Mouse (Mus musculus) forebrain, embryonic 14.5 days (tissue): ENCODE data around the gene Ctla2a. TPM values are rescaled to one million over a fixed set of nuclear protein-coding genes. Genes with fewer than 3 reads are reported as not detected.
"Not testable (repeated sequence)": the region's sequence is repeated elsewhere in the genome, so short reads cannot be mapped to it uniquely, and the experiment has no call there.

Experiments used
- ATAC-seq: fragments of 200-750 bp; cut with Nextera tagmentation; 2 replicates; pipeline ENCODE4 v1.8.0; 2017; ENCODE audit warnings: mild to moderate bottlenecking, moderate library complexity
- DNase-seq: peaks from one replicate; pipeline ENCODE4 v3.0.0-alpha.2; 2015; ENCODE audit warnings: low spot score
- H3K27ac ChIP-seq: fragments of 300-500 bp; sonication (generic); 2 replicates; pipeline ENCODE4 v1.5.1; 2014; ENCODE audit warnings: low read depth, mild to moderate bottlenecking, control low read depth, low read length, moderate library complexity
- H3K27me3 ChIP-seq: fragments of 300-500 bp; sonication (generic); replicated peaks from 2 replicates; pipeline ENCODE4 v1.6.1; 2014; ENCODE audit warnings: low read length, control low read depth, mixed read lengths; ENCODE audit not compliant: control insufficient read depth, insufficient read depth
- H3K36me3 ChIP-seq: fragments of 300-500 bp; sonication (generic); 2 replicates; pipeline ENCODE4 v1.6.1; 2014; ENCODE audit warnings: low read length, control low read depth; ENCODE audit not compliant: control insufficient read depth, insufficient read depth
- H3K4me1 ChIP-seq: fragments of 300-500 bp; sonication (generic); 2 replicates; pipeline ENCODE4 v1.6.1; 2014; ENCODE audit warnings: antibody characterized with exemption, low read length, control low read depth; ENCODE audit not compliant: control insufficient read depth, insufficient read depth
- H3K4me2 ChIP-seq: fragments of 300-500 bp; sonication (generic); 2 replicates; pipeline ENCODE4 v1.6.1; 2014; ENCODE audit warnings: mild to moderate bottlenecking, control low read depth, low read length
- H3K4me3 ChIP-seq: fragments of 300-500 bp; sonication (generic); 2 replicates; pipeline ENCODE4 v1.5.1; 2014; ENCODE audit warnings: low read depth, low read length, control low read depth
- H3K9ac ChIP-seq: fragments of 300-500 bp; sonication (generic); 2 replicates; pipeline ENCODE4 v1.6.1; 2014; ENCODE audit warnings: mild to moderate bottlenecking, low read length, control low read depth, moderate library complexity
- H3K9me3 ChIP-seq: fragments of 300-500 bp; sonication (generic); replicated peaks from 2 replicates; pipeline ENCODE4 v1.6.1; 2016; ENCODE audit warnings: low read length, control low read depth, mixed read lengths; ENCODE audit not compliant: control insufficient read depth
- WGBS: fragments of 180-500 bp; shearing (Covaris S2); extraction: QIAGEN DNeasy Blood & Tissue Kit; methylation state at CpG from one replicate; pipeline ENCODE4 v1.1.7; 2014; 5-methylcytosine and 5-hydroxymethylcytosine counted together
- polyA plus RNA-seq: library from polyadenylated mRNA; unstranded; fragments of >200 nt; fragmentation: Nextera tagmentation; extraction: Ambion mirVana; gene quantifications from 2 replicates; pipeline ENCODE4 v1.2.1, GENCODE M21; 2014

Ctla2a gene
- polyA plus RNA-seq, result 13.2 and 15.0 TPM in 2 replicates

GRCm38 (mm10) chr13:60936500-60936901 is at the start of gene Ctla2a, which contains the start of gene Gm49391:
Gene Ctla2a, minus strand, starts transcription at chr13:60936625.
Gene Gm49391, minus strand, starts transcription at chr13:60936571.
- DNase-seq, result no peak
- H3K4me3 ChIP-seq, result no peak within 1 kb of the TSS
- H3K9me3 ChIP-seq, result no peaks in the 10 kb centered on the region; the same call in 1 of the 2 replicates
- no peaks in the 10 kb centered on the region for H3K4me1 ChIP-seq
- no peak within 1 kb of the TSS for H3K27ac ChIP-seq
- H3K4me2 ChIP-seq, result no peak within 1 kb of the TSS
- no peaks in the 10 kb centered on the region for H3K36me3 ChIP-seq
- H3K27me3 ChIP-seq, result no peaks in the 10 kb centered on the region
- ATAC-seq, result no peak
- H3K9ac ChIP-seq, result no peak within 1 kb of the TSS
- WGBS, result 71% methylated on average over 5 of the region's 5 CpGs

- H3K4me1 ChIP-seq, H3K27me3 ChIP-seq, ATAC-seq, H3K9me3 ChIP-seq, H3K27ac ChIP-seq, H3K4me3 ChIP-seq, H3K4me2 ChIP-seq, H3K36me3 ChIP-seq, H3K9ac ChIP-seq, DNase-seq: not testable (repeated sequence)
- WGBS, result 72% methylated on average over 4 of the region's 4 CpGs
These were observed 35.9 kb upstream of the Ctla2a start for GRCm38 (mm10) chr13:60972319-60972718.

DNA sequence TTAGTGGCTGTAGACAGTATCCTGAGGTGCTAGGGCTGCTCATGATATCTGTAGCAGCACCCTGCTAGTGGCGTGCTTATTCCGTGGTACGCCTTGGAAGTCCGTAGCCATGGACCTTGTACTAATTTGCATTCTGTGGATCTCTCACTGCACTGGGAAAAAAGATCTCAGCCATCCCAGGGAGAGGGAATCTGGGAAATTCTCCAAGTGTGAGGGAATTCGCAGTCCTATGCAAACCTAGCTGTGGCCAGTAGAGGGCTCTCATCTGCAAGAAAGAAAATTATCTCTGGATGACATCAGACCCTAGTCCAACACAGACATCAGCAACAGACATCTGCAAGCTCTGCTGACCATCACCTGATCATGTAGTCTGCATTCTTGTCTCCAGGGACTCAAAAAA is 27.6 kb upstream of the Ctla2a start:
- not testable (repeated sequence) for H3K4me1 ChIP-seq, H3K4me2 ChIP-seq, H3K27ac ChIP-seq, H3K9me3 ChIP-seq, H3K4me3 ChIP-seq, H3K27me3 ChIP-seq, DNase-seq, ATAC-seq, H3K9ac ChIP-seq, H3K36me3 ChIP-seq
- 45% methylated on average over 4 of the region's 5 CpGs for WGBS

- Histone ChIP-seq H3K4me2 (no peak overlapping the region), H3K36me3 (no peaks in the 10 kb centered on the region), H3K9me3 (peaks cover 6% of the 10 kb centered on the region), H3K9ac (no peak overlapping the region), H3K27ac (no peak overlapping the region), H3K4me3 (no peak overlapping the region), H3K27me3 (no peaks in the 10 kb centered on the region), H3K4me1 (no peaks in the 10 kb centered on the region)
- DNase-seq (no peak), ATAC-seq (no peak)
- WGBS, result 72% methylated on average over 5 of the region's 5 CpGs
These were observed 25.3 kb upstream of the Ctla2a start for GRCm38 (mm10) chr13:60961706-60962105.

DNA sequence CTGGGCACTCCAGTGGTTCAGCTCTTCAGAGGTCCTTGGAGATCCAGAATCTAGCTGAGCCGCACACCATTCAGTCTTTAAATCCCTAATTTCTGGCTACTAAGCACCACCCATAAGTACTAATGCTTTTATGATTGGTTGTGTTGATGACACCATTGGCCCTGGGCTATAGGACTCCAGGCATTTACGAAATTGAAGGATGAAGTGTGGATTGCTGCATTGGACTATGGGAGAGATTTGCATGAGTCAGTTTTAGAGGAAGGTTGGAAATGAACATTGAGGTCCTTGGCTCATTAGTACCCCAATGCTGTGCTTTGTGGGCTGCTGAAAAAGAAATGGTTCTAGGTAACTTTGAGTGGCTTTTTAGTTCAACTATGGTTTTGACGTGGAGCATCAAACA is 5.5 kb upstream of the Ctla2a start, which contains the start of gene Tpbpa:
Gene Tpbpa, minus strand, starts transcription at position 101 of the 400 bp plus-strand sequence.
- not testable (repeated sequence) for H3K36me3 ChIP-seq, H3K27me3 ChIP-seq, DNase-seq, H3K27ac ChIP-seq, H3K9ac ChIP-seq, H3K4me2 ChIP-seq, H3K4me3 ChIP-seq, H3K9me3 ChIP-seq, ATAC-seq, H3K4me1 ChIP-seq
- WGBS, result 72% methylated on average over 3 of the region's 3 CpGs

GRCm38 (mm10) chr13:60935490-60935889 is 935 bp downstream of the Ctla2a start, which contains the start of gene Gm49393:
Gene Gm49393, minus strand, starts transcription at chr13:60935590.
- DNase-seq, H3K36me3 ChIP-seq, H3K27me3 ChIP-seq, H3K9me3 ChIP-seq, H3K4me3 ChIP-seq, H3K4me1 ChIP-seq, ATAC-seq, H3K27ac ChIP-seq, H3K9ac ChIP-seq, H3K4me2 ChIP-seq: not testable (repeated sequence)
- 58% methylated on average over 2 of the region's 2 CpGs for WGBS

DNA sequence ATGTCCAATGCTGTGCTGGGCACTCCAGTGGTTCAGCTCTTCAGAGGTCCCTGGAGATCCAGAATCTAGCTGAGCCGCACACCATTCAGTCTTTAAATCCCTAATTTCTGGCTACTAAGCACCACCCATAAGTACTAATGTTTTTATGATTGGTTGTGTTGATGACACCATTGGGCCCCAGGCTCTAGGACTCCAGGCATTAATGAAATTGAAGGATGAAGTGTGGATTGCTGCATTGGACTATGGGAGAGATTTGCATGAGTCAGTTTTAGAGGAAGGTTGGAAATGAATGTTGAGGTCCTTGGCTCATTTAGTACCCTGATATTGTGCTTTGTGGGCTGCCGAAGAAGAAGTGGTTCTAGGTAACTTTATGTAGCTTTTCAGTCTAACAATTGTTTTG is 31.6 kb downstream of the Ctla2a start, which contains the start of gene Tpbpb:
Gene Tpbpb, minus strand, starts transcription at position 101 of the 400 bp plus-strand sequence.
- not testable (repeated sequence) for ATAC-seq, H3K9me3 ChIP-seq, H3K4me2 ChIP-seq, H3K27ac ChIP-seq, H3K36me3 ChIP-seq, H3K27me3 ChIP-seq, H3K4me1 ChIP-seq, H3K9ac ChIP-seq, H3K4me3 ChIP-seq, DNase-seq
- WGBS, result 85% methylated on average over 2 of the region's 2 CpGs

DNA sequence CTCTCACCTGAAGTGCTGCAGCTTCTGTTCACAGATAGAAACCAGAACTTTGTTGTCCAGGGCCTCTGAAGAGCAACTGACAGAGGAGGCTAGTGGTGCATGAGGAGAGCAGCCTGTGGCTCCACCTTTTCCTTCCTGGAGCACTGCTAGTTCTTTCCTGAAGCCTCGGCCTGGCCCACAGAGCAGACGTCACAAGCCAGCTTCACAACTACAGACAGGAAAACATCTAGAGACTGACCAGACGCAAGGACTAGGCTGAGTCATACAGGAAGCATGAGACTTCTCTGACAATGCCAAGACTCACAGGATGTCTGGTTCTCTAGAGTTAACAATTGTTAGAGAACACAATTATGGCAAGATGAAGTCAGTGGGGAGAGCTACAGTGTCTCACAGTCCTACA is 39.1 kb downstream of the Ctla2a start, which contains the start of gene Ctla2b:
Gene Ctla2b, minus strand, starts transcription at position 120 of the 400 bp plus-strand sequence.
- no peaks in the 10 kb centered on the region for H3K36me3 ChIP-seq
- H3K9ac ChIP-seq, result no peak within 1 kb of the TSS
- ATAC-seq (no peak), DNase-seq (no peak)
- no peaks in the 10 kb centered on the region for H3K27me3 ChIP-seq
- no peak within 1 kb of the TSS for H3K4me2 ChIP-seq
- no peaks in the 10 kb centered on the region for H3K4me1 ChIP-seq
- whole genome bisulfite sequencing, result 92% methylated on average over 3 of the region's 3 CpGs
- no peak within 1 kb of the TSS for H3K4me3 ChIP-seq
- H3K9me3 ChIP-seq, result no peaks in the 10 kb centered on the region
- H3K27ac ChIP-seq, result no peak within 1 kb of the TSS

DNA sequence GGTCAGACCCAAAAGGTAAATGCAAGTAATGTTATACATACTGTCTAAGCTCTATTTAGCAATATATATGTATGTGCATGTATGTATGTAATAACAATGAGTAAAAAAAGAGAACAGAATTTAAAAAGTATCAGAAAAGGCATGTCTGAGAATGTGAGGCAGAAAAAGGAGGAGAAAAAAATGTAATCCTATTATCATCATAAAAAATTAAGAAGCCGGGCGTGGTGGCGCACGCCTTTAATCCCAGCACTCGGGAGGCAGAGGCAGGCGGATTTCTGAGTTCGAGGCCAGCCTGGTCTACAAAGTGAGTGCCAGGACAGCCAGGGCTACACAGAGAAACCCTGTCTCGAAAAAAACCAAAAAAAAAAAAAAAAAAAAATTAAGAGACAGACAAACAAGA is 39.6 kb downstream of the Ctla2a start, which contains the start of gene Gm49392:
Gene Gm49392, minus strand, starts transcription at position 101 of the 400 bp plus-strand sequence.
- 90% methylated on average over 6 of the region's 8 CpGs for WGBS
- H3K36me3 ChIP-seq, result not testable (repeated sequence)

More for the DNA sequence above, 39.6 kb downstream of the Ctla2a start, which contains the start of gene Gm49392:
- H3K4me3 ChIP-seq, DNase-seq, H3K4me1 ChIP-seq, H3K9me3 ChIP-seq, H3K27me3 ChIP-seq, H3K4me2 ChIP-seq, H3K9ac ChIP-seq, H3K27ac ChIP-seq, ATAC-seq: not testable (repeated sequence)
